Mouse (Mus musculus): ENCODE measurements around the gene Txndc16. TPM values are rescaled to one million over a fixed set of nuclear protein-coding genes. Genes with fewer than 3 reads are reported as not detected.

Gene Txndc16
- polyA plus RNA-seq, 1 experiment from 2014 or later = 9.4 TPM

DNA sequence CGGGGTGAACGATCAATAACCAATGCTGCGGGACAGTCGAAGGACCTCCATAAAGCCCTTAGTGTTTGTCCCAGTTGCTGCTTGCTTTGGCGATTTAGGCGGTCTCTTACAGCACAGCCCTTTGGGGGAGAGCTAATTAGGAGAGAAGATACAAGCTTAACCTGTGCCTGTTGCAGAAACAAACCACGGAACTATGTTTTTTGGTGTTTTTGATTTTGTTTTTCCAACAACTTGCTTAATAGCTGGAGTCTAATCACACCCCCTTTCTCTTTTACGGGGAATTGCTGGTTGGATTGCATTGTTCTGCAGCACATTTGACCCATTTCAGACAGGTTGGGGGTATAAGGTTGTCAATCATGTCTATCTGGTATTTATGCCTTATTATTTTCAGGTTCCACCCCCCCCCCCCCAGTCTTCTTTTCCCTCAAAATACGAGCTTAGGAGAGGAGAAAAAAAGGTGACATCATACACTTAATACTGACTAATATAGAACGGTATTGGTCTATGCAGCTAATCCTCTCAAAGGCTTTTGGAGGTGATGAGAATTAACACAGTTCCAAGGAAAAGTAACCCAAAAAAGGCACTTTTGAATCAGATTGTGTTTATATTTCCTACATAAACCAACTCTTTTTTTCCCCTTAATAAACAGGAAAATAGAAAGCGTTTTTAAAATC, 966 bp upstream of the Txndc16 start:
- Histone ChIP-seq H3K9me3 (ENCODE audit: low read length) (no peaks in the 10 kb centered on the region), H3K4me1 (ENCODE audit: insufficient read depth, low read depth, low read length) (no peaks in the 10 kb centered on the region), H3K27ac (ENCODE audit: low read length) (no peak overlapping the region), H3K4me2 (replicated peaks; ENCODE audit: low read depth, low read length) (peak overlapping the region; percentile 91), H3K9ac (replicated peaks; ENCODE audit: low read depth) (0 out of 2 replicates have a peak overlapping the region, but pooled peaks have one; percentile 47), H3K36me3 (ENCODE audit: insufficient read depth, low read length) (no peaks in the 10 kb centered on the region), H3K4me3 (ENCODE audit: low read depth, low read length) (peak overlapping the region; percentile 71), H3K27me3 (replicated peaks; ENCODE audit: insufficient read depth, low read length) (no peaks in the 10 kb centered on the region)
- no peak for TF ChIP-seq CTCF (IDR thresholded peaks at IDR 0.05)
- TF ChIP-seq EP300 (IDR thresholded peaks at IDR 0.05) = no peak
- DNase-seq (ENCODE audit: low spot score) = peak; percentile 40
- ATAC-seq = no peak
- 9% methylated on average over 11 of the region's 11 CpGs for WGBS

DNA sequence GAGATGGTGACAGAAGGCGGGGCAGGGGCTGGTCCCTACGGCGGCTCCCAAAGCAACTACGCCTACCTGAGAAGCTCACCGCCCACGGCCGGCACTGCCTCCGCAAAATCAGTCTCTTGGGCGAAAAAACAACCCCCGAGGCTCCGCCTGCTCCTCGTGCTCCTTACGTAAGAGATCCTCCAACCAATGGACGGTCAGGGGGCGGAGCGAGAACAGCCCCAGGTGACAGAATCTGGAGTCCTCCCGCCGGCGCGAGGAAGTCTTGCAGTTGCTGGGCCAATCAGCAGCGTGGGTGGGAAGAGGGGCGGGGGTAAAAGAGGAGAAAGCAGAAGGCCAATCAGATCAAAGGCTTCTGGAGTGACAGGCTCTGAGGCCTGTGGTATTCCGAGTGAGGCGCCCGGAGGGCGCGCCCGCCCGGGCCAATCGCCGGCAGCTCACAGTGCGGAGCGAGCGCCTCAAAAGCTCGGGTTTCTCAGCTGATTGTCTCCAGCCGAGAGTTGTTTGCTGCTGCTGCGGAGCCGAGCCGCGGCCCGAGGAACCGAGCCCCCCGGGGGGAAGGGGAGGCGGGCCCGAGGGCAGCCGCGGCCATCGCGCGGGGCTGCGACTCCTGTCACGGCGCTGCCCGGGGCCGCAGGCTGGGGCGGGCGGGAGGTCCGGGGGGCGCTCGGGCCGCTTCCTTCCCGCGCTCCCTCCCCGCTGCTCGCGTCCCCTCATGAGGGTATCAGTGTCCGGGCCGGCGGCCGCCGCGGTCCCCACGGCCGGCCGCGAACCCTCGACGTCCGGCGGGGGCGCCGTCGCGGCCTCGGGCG, 643 bp downstream of the Txndc16 start, which contains the start of gene Gpr137c:
Gene Gpr137c, plus strand, starts transcription at position 437 of the 809 bp plus-strand sequence.
- Histone ChIP-seq H3K27me3 (replicated peaks; ENCODE audit: insufficient read depth, low read length) (no peaks in the 10 kb centered on the region), H3K4me1 (ENCODE audit: insufficient read depth, low read depth, low read length) (no peaks in the 10 kb centered on the region), H3K9me3 (ENCODE audit: low read length) (no peaks in the 10 kb centered on the region), H3K9ac (replicated peaks; ENCODE audit: low read depth) (peak within 1 kb of the TSS; percentile 47), H3K4me2 (replicated peaks; ENCODE audit: low read depth, low read length) (peak within 1 kb of the TSS; percentile 91), H3K27ac (ENCODE audit: low read length) (peak within 1 kb of the TSS; percentile 93), H3K4me3 (ENCODE audit: low read depth, low read length) (peak within 1 kb of the TSS; percentile 71), H3K36me3 (ENCODE audit: insufficient read depth, low read length) (no peaks in the 10 kb centered on the region)
- TF ChIP-seq EP300 (IDR thresholded peaks at IDR 0.05) (no peak), CTCF (IDR thresholded peaks at IDR 0.05) (no peak)
- peak; percentile 100 for DNase-seq (ENCODE audit: low spot score)
- 3% methylated on average over 68 of the region's 86 CpGs for WGBS
- ATAC-seq = peak; percentile 98

DNA sequence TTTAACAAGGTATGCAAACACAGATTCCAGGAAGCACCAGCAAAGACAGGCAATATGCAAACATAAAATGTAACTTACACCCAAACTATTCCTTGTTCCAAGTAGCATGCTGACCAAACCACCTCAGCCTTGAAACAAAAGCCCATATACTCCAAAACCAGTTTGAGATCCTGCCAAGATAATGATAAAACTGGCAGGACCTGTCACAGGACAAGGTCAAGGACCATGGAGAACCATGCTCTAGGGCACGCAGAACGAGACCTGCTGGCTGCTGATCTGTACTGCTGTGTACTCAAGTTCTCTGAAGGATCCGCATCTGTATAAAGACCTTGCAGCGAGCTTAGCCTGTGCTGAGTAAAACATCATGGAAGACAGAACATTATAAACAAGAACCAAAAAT, 2.4 kb downstream of the Txndc16 start:
- WGBS = 52% methylated on average over 4 of the region's 4 CpGs
- DNase-seq (ENCODE audit: low spot score) = peak; percentile 46

DNA sequence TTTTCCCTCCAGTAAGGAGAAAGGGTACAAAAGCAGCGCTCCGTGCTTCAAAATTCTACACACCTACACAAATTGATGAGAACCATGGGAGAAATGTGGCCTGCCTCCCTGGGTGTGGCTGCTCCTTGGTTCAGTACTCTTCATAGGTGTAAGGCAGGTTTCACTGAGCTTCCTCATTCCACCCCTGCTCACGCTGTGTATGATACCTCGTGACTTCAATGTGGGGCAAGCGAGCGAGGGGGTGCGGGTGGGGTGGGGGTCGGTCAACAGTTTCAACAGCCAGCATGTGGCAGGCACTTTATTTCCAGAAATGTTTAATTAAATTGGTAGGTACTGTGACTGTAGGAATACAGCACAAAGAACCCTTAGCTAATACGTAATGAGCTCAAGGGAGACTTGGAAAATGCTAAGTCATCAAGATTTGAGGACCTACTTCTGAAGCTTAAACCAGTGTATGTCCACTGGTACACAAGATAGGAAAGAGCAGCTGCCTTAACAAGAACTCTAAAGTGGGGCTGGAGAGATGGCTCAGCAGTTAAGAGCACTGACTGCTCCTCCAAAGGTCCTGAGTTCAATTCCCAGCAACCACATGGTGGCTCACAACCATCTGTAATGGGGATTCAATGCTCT, 3.3 kb downstream of the Txndc16 start:
- ATAC-seq = no peak
- no peak overlapping the region for H3K9ac ChIP-seq (replicated peaks; ENCODE audit: low read depth)
- no peak overlapping the region for H3K27ac ChIP-seq (ENCODE audit: low read length)
- H3K9me3 ChIP-seq (ENCODE audit: low read length) = no peaks in the 10 kb centered on the region
- DNase-seq (ENCODE audit: low spot score) = no peak
- H3K4me2 ChIP-seq (replicated peaks; ENCODE audit: low read depth, low read length) = no peak overlapping the region
- H3K36me3 ChIP-seq (ENCODE audit: insufficient read depth, low read length) = no peaks in the 10 kb centered on the region
- H3K4me1 ChIP-seq (ENCODE audit: insufficient read depth, low read depth, low read length) = no peaks in the 10 kb centered on the region
- no peak for TF ChIP-seq EP300 (IDR thresholded peaks at IDR 0.05)
- no peak for TF ChIP-seq CTCF (IDR thresholded peaks at IDR 0.05)
- H3K27me3 ChIP-seq (replicated peaks; ENCODE audit: insufficient read depth, low read length) = no peaks in the 10 kb centered on the region
- WGBS = 89% methylated on average over 9 of the region's 9 CpGs
- no peak overlapping the region for H3K4me3 ChIP-seq (ENCODE audit: low read depth, low read length)

More for the DNA sequence above, 2.4 kb downstream of the Txndc16 start:
- Histone ChIP-seq H3K36me3 (ENCODE audit: insufficient read depth, low read length) (no peaks in the 10 kb centered on the region), H3K4me3 (ENCODE audit: low read depth, low read length) (no peak overlapping the region), H3K9me3 (ENCODE audit: low read length) (no peaks in the 10 kb centered on the region), H3K27ac (ENCODE audit: low read length) (no peak overlapping the region), H3K4me2 (replicated peaks; ENCODE audit: low read depth, low read length) (no peak overlapping the region), H3K4me1 (ENCODE audit: insufficient read depth, low read depth, low read length) (no peaks in the 10 kb centered on the region), H3K9ac (replicated peaks; ENCODE audit: low read depth) (no peak overlapping the region), H3K27me3 (replicated peaks; ENCODE audit: insufficient read depth, low read length) (no peaks in the 10 kb centered on the region)
- ATAC-seq = no peak
- TF ChIP-seq CTCF (IDR thresholded peaks at IDR 0.05) = no peak
- no peak for TF ChIP-seq EP300 (IDR thresholded peaks at IDR 0.05)

DNA sequence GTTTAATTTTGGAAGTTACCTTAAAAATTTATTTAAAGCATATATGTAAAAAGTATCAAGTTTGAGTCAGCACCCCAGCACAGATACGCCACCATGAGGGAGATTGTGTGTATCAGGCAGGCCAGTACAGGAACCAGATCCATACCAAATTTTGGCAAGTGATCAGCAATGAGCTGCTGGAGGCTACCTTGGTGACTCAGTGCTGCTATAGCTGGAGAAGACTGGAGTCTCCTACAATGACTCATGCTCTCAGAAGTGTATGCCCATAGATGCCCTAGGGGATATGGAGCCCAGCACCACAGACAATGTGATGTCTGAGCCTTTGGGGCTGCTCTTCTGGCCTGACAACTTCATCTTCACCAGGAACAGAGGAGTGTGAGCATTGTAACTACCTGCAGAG, 8.7 kb downstream of the Txndc16 start:
- WGBS = 92% methylated on average over 1 of the region's 1 CpGs
- Histone ChIP-seq H3K27ac (ENCODE audit: low read length) (no peak overlapping the region), H3K9me3 (ENCODE audit: low read length) (no peaks in the 10 kb centered on the region), H3K27me3 (replicated peaks; ENCODE audit: insufficient read depth, low read length) (no peaks in the 10 kb centered on the region), H3K36me3 (ENCODE audit: insufficient read depth, low read length) (no peaks in the 10 kb centered on the region), H3K4me1 (ENCODE audit: insufficient read depth, low read depth, low read length) (no peaks in the 10 kb centered on the region), H3K4me3 (ENCODE audit: low read depth, low read length) (no peak overlapping the region), H3K4me2 (replicated peaks; ENCODE audit: low read depth, low read length) (no peak overlapping the region), H3K9ac (replicated peaks; ENCODE audit: low read depth) (no peak overlapping the region)
- no peak for ATAC-seq
- no peak for TF ChIP-seq CTCF (IDR thresholded peaks at IDR 0.05)
- TF ChIP-seq EP300 (IDR thresholded peaks at IDR 0.05) = no peak
- DNase-seq (ENCODE audit: low spot score) = no peak

DNA sequence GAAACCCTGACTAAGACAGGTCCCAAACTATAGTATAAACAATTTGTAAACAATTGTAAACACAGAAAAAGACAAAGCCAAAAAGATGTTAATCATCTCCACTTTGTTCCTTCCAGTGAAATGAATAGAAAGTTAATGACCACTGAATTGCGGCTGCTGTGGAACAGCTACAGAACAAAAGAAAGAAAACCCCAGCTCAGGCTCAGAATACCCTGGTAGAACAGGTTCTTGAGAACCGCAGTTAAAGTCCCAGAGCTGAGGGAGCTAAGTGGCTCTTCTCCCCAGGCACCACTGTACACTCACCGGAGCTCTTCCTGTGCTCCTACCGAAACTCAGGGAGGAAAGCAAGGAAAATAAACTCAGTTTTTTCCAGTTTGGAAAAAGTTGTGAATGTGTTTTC, 9.4 kb downstream of the Txndc16 start:
- no peaks in the 10 kb centered on the region for H3K9me3 ChIP-seq (ENCODE audit: low read length)

More for the DNA sequence above, 9.4 kb downstream of the Txndc16 start:
- DNase-seq (ENCODE audit: low spot score) (peak; percentile 61), ATAC-seq (peak; percentile 60)
- Histone ChIP-seq H3K4me1 (ENCODE audit: insufficient read depth, low read depth, low read length) (no peaks in the 10 kb centered on the region), H3K9ac (replicated peaks; ENCODE audit: low read depth) (no peak overlapping the region), H3K27ac (ENCODE audit: low read length) (no peak overlapping the region), H3K27me3 (replicated peaks; ENCODE audit: insufficient read depth, low read length) (no peaks in the 10 kb centered on the region), H3K4me2 (replicated peaks; ENCODE audit: low read depth, low read length) (no peak overlapping the region), H3K4me3 (ENCODE audit: low read depth, low read length) (no peak overlapping the region), H3K36me3 (ENCODE audit: insufficient read depth, low read length) (no peaks in the 10 kb centered on the region)
- TF ChIP-seq EP300 (IDR thresholded peaks at IDR 0.05) (no peak), CTCF (IDR thresholded peaks at IDR 0.05) (no peak)
- WGBS = 49% methylated on average over 4 of the region's 4 CpGs

All from lung, postnatal 0 days (tissue).